Mouse (Mus musculus) kidney, embryonic 14.5 days (tissue): ENCODE measurements around the gene Acvr1b. TPM values are rescaled to one million over a fixed set of nuclear protein-coding genes. Genes with fewer than 3 reads are reported as not detected.

Experiments
- ATAC-seq: fragments of 200-750 bp; cut with Nextera tagmentation; 2 replicates; pipeline ENCODE4 v1.8.0; 2017; ENCODE audit warnings: moderate number of reproducible peaks, mild to moderate bottlenecking, moderate TSS enrichment, moderate library complexity; ENCODE audit not compliant: low FRiP score, low TSS enrichment
- H3K27ac ChIP-seq: fragments of 300-500 bp; sonication (generic); 2 replicates; pipeline ENCODE4 v1.5.1; 2014; ENCODE audit warnings: low read depth, mild to moderate bottlenecking, low read length, moderate library complexity, mixed read lengths
- H3K27me3 ChIP-seq: fragments of 300-500 bp; sonication (generic); 2 replicates; pipeline ENCODE4 v1.6.1; 2014; ENCODE audit warnings: mild to moderate bottlenecking, low read length; ENCODE audit not compliant: control insufficient read depth, insufficient read depth
- H3K36me3 ChIP-seq: fragments of 300-500 bp; sonication (generic); 2 replicates; pipeline ENCODE4 v1.6.1; 2014; ENCODE audit warnings: low read length, mixed read lengths; ENCODE audit not compliant: control insufficient read depth, insufficient read depth
- H3K4me1 ChIP-seq: fragments of 300-500 bp; sonication (generic); 2 replicates; pipeline ENCODE4 v1.6.1; 2014; ENCODE audit warnings: low read length, mixed read lengths; ENCODE audit not compliant: control insufficient read depth, insufficient read depth
- H3K4me2 ChIP-seq: fragments of 300-500 bp; sonication (generic); replicated peaks from 2 replicates; pipeline ENCODE4 v1.6.1; 2014; ENCODE audit warnings: low read depth, mild to moderate bottlenecking, low read length
- H3K4me3 ChIP-seq: fragments of 300-500 bp; sonication (generic); 2 replicates; pipeline ENCODE4 v1.5.1; 2014; ENCODE audit warnings: mild to moderate bottlenecking, low read length
- H3K9ac ChIP-seq: fragments of 300-500 bp; sonication (generic); 2 replicates; pipeline ENCODE4 v1.6.1; 2014; ENCODE audit warnings: low read depth, mild to moderate bottlenecking, low read length, moderate library complexity
- H3K9me3 ChIP-seq: fragments of 300-500 bp; sonication (generic); 2 replicates; pipeline ENCODE4 v1.6.1; 2016; ENCODE audit warnings: low read length; ENCODE audit not compliant: control insufficient read depth
- WGBS: fragments of 180-500 bp; shearing (Covaris S2); extraction: QIAGEN DNeasy Blood & Tissue Kit; methylation state at CpG from one replicate; pipeline ENCODE4 v1.1.7; 2014; 5-methylcytosine and 5-hydroxymethylcytosine counted together
- polyA plus RNA-seq: library from polyadenylated mRNA; unstranded; fragments of >200 nt; fragmentation: Nextera tagmentation; extraction: Ambion mirVana; gene quantifications from 2 replicates; pipeline ENCODE4 v1.2.1, GENCODE M21; 2014

Acvr1b gene
- polyA plus RNA-seq, 1 experiment from 2014 or later = 7.2 TPM

DNA sequence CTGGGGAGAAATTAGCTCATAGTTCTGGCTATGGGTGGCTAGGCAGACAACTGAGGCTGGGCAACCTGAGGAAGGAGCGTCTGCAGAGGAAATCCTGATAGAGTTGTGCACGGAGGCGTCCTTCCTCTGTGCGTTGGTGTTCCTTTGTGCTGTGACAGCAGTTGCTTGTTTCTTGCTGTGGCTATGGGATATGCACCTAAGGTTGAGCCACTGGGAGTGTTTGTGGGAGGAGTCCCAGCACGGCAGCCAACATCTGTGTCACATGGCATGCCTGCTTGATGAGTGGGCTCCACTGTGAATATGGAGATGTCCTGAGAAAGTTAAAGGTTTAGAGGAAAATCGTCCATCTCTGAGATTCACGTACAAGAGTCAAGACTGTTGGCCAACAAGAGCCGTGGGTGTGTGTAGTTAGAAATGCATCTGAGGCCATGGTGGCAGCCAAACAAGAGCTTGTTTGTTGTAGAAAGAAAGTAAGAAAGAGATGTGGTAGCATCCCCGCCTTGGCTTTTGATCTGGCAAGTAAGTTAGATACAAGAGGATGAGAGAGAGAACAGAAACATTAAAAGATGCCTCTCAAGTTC, 76.4 kb downstream of the Acvr1b start:
- no peak overlapping the region for H3K4me2 ChIP-seq
- ATAC-seq = no peak
- H3K27me3 ChIP-seq = no peaks in the 10 kb centered on the region
- H3K9ac ChIP-seq = no peak overlapping the region
- 79% methylated on average over 9 of the region's 9 CpGs for WGBS
- no peaks in the 10 kb centered on the region for H3K36me3 ChIP-seq
- H3K4me3 ChIP-seq = no peak overlapping the region
- no peaks in the 10 kb centered on the region for H3K9me3 ChIP-seq
- H3K4me1 ChIP-seq = no peaks in the 10 kb centered on the region
- no peak overlapping the region for H3K27ac ChIP-seq

- H3K4me3 ChIP-seq = no peak overlapping the region
- H3K27me3 ChIP-seq = no peaks in the 10 kb centered on the region
- no peaks in the 10 kb centered on the region for H3K4me1 ChIP-seq
- H3K4me2 ChIP-seq = no peak overlapping the region
- no peaks in the 10 kb centered on the region for H3K9me3 ChIP-seq
- no peak overlapping the region for H3K27ac ChIP-seq
- 89% methylated on average over 5 of the region's 5 CpGs for WGBS
- H3K9ac ChIP-seq = no peak overlapping the region
- ATAC-seq = no peak
- no peaks in the 10 kb centered on the region for H3K36me3 ChIP-seq
Observed at GRCm38 (mm10) chr15:101251930-101252329, 78.1 kb downstream of the Acvr1b start.

GRCm38 (mm10) chr15:101252614-101253013, 78.7 kb downstream of the Acvr1b start:
- Histone ChIP-seq H3K4me3 (no peak overlapping the region), H3K4me2 (no peak overlapping the region), H3K36me3 (no peaks in the 10 kb centered on the region), H3K4me1 (no peaks in the 10 kb centered on the region), H3K27ac (no peak overlapping the region), H3K9me3 (no peaks in the 10 kb centered on the region), H3K9ac (no peak overlapping the region), H3K27me3 (no peaks in the 10 kb centered on the region)
- ATAC-seq = no peak
- WGBS = 83% methylated on average over 6 of the region's 6 CpGs

DNA sequence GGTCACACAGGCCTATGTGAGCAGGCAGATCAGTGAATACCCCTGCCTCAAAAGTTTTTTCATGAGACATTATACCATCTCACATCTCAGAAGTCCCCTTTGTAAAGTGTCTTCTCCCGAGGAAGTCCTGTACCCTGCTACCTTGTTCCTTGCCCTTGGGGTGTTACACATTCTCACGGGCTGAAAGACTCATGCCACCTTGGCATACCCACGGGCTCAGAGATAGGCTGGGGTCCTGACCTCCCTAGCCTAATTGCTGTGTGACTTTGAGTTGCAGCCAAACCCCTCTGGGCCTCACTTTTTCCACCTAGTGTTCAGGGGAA, 79.7 kb downstream of the Acvr1b start:
- H3K4me1 ChIP-seq = no peaks in the 10 kb centered on the region
- peak overlapping the region; percentile 97 for H3K4me2 ChIP-seq
- 34% methylated on average over 3 of the region's 3 CpGs for WGBS

DNA sequence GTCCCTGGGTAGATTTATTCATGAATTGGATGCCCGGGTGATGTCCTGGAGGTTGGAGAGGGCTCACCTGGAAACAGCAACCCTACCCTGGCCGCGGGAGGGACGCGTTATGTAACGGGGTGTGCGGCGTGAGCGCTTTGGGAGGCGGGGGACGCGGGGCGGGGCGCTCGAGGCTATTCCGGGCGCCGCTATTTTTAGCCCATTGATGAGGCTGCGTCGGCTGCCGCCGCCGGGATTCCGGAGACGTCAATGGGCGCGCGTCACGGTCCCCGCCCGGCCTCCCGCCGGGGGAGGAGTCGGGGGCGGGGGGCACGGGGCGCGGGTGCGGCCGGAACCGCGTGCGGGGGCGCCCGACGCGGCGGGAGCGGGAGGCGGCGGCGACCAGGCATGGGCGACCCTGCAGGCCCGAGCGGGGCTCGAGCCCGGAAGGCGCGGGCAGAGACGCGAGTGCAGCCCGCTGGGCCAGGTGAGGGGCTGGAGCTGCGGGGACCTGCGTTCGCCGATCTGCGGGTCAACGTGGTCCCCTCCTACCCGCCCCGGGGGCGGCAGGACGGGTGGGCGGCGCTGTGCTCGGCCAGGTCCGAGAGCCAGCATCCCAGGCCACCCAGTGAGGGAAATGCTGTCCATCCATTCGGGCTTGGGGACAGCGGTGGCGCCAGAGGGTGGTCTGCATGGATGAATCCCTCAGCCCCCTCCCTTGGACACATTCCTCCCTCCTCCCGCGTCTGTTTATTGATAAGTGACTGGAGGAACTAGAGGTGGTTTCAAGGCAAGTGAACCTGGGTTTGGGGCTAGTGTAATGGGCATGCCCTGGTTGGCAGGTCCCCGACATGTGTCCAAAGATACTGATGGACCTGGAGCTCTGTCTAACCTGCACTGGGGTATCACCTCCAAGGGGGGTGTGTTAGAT, 80.3 kb downstream of the Acvr1b start, which contains the start of gene Nr4a1:
Gene Nr4a1 (plus strand): TSS at position 384 of the 910 bp plus-strand sequence.
- H3K4me1 ChIP-seq = no peaks in the 10 kb centered on the region
- H3K27ac ChIP-seq = no peak within 1 kb of the TSS
- H3K4me3 ChIP-seq = peak within 1 kb of the TSS; percentile 60
- H3K9ac ChIP-seq = peak within 1 kb of the TSS; percentile 76
- WGBS = 1% methylated on average over 64 of the region's 82 CpGs
- peak; percentile 60 for ATAC-seq
- H3K36me3 ChIP-seq = no peaks in the 10 kb centered on the region
- H3K27me3 ChIP-seq = no peaks in the 10 kb centered on the region
- H3K9me3 ChIP-seq = no peaks in the 10 kb centered on the region
- peak within 1 kb of the TSS; percentile 97 for H3K4me2 ChIP-seq

More for the DNA sequence above, 79.7 kb downstream of the Acvr1b start:
- no peaks in the 10 kb centered on the region for H3K36me3 ChIP-seq
- no peaks in the 10 kb centered on the region for H3K27me3 ChIP-seq
- no peak overlapping the region for H3K27ac ChIP-seq
- no peaks in the 10 kb centered on the region for H3K9me3 ChIP-seq
- H3K9ac ChIP-seq = peak overlapping the region; percentile 76
- H3K4me3 ChIP-seq = peak overlapping the region; percentile 60
- ATAC-seq = no peak

DNA sequence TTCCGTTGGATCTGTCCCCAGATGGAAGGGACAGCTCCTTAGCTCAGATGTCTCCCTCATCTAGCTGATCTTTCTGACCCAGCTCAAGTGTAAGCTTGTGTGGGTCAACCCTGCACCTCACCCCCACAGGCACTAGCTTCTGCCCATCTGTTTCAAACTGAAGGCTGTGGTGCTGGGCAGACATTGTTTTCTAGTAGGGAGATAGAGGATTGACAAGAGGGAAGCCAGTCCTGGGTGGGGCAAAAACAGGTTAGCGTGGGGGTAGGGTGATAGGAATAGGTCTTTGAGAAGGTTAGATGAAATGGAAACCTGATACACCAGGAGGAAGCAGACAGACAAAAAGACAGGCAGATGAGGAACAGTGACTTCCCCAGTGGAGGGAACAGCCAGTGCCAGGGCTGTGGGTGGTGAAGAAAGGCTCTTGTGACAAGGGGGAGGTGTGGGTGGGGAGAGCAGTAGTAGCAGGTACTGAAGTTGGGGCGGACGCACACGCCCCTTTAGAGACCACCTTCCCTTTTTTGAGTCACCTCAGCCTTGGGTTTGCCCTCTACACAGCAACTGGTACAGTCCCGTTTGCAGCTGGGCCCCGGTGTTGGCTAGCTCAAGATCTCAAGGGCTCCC, 82.1 kb downstream of the Acvr1b start:
- Histone ChIP-seq H3K36me3 (no peaks in the 10 kb centered on the region), H3K4me2 (no peak overlapping the region), H3K9me3 (no peaks in the 10 kb centered on the region), H3K9ac (no peak overlapping the region), H3K4me1 (no peaks in the 10 kb centered on the region), H3K27ac (no peak overlapping the region), H3K4me3 (no peak overlapping the region), H3K27me3 (no peaks in the 10 kb centered on the region)
- ATAC-seq = no peak
- WGBS = 84% methylated on average over 7 of the region's 7 CpGs

DNA sequence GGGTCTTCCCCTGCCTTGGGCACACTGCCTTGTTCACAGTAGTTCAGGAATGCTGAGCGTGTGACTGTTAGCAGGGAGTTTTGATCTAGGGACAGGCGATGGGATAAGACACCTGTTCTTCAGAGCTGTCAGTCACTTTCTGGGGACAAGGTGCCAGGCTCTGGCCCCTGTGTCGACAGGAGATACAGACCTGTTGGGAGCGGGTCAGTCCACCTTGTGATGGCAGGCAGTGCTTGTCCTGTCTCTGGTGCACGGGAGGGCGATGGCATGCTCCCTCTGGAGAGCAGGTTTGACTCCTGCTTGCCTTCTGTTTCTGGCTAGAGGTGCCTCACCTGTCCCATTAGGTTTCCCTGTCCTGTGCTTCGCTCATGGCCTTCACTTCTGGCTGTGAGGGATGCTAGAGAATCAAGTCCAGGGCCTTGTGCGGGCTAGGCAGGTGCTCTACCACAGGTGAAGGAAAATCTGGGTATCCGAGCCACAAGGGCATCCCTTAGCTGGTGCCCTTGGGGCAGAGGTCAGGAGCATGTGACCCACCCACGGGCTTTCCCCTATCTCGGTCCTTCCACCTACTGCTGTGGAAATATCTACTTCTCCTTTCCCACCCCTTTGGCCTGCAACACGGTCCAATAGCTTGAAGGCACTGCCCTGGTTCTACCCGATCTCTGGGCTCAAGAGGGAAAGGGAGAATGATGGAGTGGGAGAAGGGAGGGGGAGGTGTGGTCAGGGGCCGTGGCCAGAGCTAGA, 82.8 kb downstream of the Acvr1b start:
- Histone ChIP-seq H3K27ac (no peak overlapping the region), H3K4me3 (no peak overlapping the region), H3K9ac (no peak overlapping the region), H3K27me3 (no peaks in the 10 kb centered on the region), H3K9me3 (no peaks in the 10 kb centered on the region), H3K36me3 (no peaks in the 10 kb centered on the region), H3K4me2 (no peak overlapping the region), H3K4me1 (no peaks in the 10 kb centered on the region)
- no peak for ATAC-seq
- 73% methylated on average over 14 of the region's 14 CpGs for WGBS

DNA sequence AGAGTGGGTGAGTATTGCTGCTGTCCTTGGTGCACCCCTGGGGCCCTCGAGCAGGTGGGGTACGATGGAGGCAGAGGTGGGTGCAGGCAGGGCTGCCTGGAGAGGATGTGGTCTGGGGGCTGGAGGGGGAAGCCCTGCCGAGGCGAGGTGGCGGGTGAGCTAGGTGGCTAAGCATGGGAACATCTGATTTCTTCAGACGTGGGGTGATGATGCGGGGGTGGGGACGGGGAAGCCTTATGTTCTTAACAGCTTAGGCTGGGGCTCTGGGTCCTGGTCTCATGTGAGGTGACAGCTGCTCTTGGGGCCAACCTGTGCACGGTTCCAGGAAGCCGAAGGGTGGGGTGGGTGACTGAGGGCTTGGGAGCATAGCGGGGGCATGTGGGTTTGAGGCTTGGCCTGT, 84.6 kb downstream of the Acvr1b start:
- Histone ChIP-seq H3K4me2 (no peak overlapping the region), H3K4me3 (no peak overlapping the region), H3K9me3 (no peaks in the 10 kb centered on the region), H3K36me3 (no peaks in the 10 kb centered on the region), H3K27ac (no peak overlapping the region), H3K4me1 (no peaks in the 10 kb centered on the region; the same call in 1 of the 2 replicates), H3K27me3 (no peaks in the 10 kb centered on the region), H3K9ac (no peak overlapping the region)
- WGBS = 90% methylated on average over 11 of the region's 11 CpGs
- ATAC-seq = no peak
